Mouse (Mus musculus) stomach, embryonic 16.5 days (tissue): Measurements from ENCODE around the gene Pla2g5. TPM values are rescaled to one million over a fixed set of nuclear protein-coding genes. Genes with fewer than 3 reads are reported as not detected.
"Not testable (repeated sequence)": the region's sequence is repeated elsewhere in the genome, so short reads cannot be mapped to it uniquely, and the experiment has no call there.

Experiments
- ATAC-seq: fragments of 200-750 bp; cut with Nextera tagmentation; 2 replicates; pipeline ENCODE4 v1.8.0; 2017; ENCODE audit warnings: moderate number of reproducible peaks, moderate TSS enrichment; ENCODE audit not compliant: insufficient read depth, low FRiP score
- H3K27ac ChIP-seq: fragments of 300-500 bp; sonication (generic); 2 replicates; pipeline ENCODE4 v1.5.1; 2014; ENCODE audit warnings: low read length
- H3K27me3 ChIP-seq: fragments of 300-500 bp; sonication (generic); 2 replicates; pipeline ENCODE4 v1.6.1; 2014; ENCODE audit warnings: low read length, control low read depth, mixed read lengths; ENCODE audit not compliant: control insufficient read depth, insufficient read depth
- H3K36me3 ChIP-seq: fragments of 300-500 bp; sonication (generic); 2 replicates; pipeline ENCODE4 v1.6.1; 2014; ENCODE audit warnings: low read length; ENCODE audit not compliant: control insufficient read depth, insufficient read depth
- H3K4me1 ChIP-seq: fragments of 300-500 bp; sonication (generic); 2 replicates; pipeline ENCODE4 v1.6.1; 2014; ENCODE audit warnings: low read length, control low read depth, mixed read lengths; ENCODE audit not compliant: control insufficient read depth, insufficient read depth
- H3K4me2 ChIP-seq: fragments of 300-500 bp; sonication (generic); 2 replicates; pipeline ENCODE4 v1.6.1; 2014; ENCODE audit warnings: low read depth, low read length, mixed read lengths
- H3K4me3 ChIP-seq: fragments of 300-500 bp; sonication (generic); replicated peaks from 2 replicates; pipeline ENCODE4 v1.5.1; 2014; ENCODE audit warnings: mild to moderate bottlenecking, low read length
- H3K9ac ChIP-seq: fragments of 300-500 bp; sonication (generic); 2 replicates; pipeline ENCODE4 v1.6.1; 2014; ENCODE audit warnings: low read length
- H3K9me3 ChIP-seq: fragments of 300-500 bp; sonication (generic); replicated peaks from 2 replicates; pipeline ENCODE4 v1.6.1; 2016; ENCODE audit warnings: low read length, control low read depth; ENCODE audit not compliant: control insufficient read depth
- WGBS: fragments of 180-500 bp; shearing (Covaris S2); extraction: QIAGEN DNeasy Blood & Tissue Kit; methylation state at CpG from one replicate; pipeline ENCODE4 v1.1.7; 2014; 5-methylcytosine and 5-hydroxymethylcytosine counted together
- polyA plus RNA-seq: library from polyadenylated mRNA; unstranded; fragments of >200 nt; fragmentation: Nextera tagmentation; extraction: Ambion mirVana; gene quantifications from 2 replicates; pipeline ENCODE4 v1.2.1, GENCODE M21; 2015

Pla2g5 gene
- 0.37 and 0.45 TPM in 2 replicates for polyA plus RNA-seq

DNA sequence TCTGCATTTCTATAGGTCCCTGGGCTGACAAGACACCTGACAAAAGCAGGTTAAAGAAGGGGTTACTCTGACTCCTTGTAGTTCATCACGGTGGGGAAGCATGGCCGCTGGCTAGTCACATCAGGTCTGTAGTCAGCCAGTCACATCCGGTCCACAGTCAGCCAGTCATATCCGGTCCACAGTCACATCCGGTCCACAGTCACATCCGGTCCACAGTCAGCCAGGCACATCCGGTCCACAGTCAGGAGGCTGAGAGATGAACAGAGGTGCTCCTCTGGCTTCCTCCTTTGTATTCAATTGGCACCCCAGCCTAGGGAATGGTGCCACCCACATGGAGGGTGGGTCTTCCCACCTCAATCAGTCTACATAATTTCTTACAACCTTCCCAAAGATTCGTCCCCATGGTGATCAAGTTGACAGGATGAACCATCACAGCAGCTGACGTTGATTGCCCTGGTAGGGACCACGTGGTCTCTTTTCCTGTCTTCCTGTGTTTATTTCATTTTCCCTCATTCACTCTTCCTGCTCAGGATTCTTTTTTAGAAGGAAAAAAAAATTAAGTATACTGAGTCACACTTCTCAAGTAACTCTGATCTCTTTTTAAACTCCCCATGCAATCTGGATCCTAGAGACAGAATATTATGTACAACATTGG lies at the start of gene Pla2g5:
Gene Pla2g5 (minus strand): TSS at position 139 of the 655 bp plus-strand sequence.
- Histone ChIP-seq H3K27me3 (no peaks in the 10 kb centered on the region), H3K36me3 (no peaks in the 10 kb centered on the region), H3K4me2 (no peak within 1 kb of the TSS), H3K27ac (no peak within 1 kb of the TSS), H3K4me1 (no peaks in the 10 kb centered on the region), H3K4me3 (no peak within 1 kb of the TSS), H3K9ac (no peak within 1 kb of the TSS), H3K9me3 (no peaks in the 10 kb centered on the region)
- no peak for ATAC-seq
- 69% methylated on average over 10 of the region's 10 CpGs for WGBS

DNA sequence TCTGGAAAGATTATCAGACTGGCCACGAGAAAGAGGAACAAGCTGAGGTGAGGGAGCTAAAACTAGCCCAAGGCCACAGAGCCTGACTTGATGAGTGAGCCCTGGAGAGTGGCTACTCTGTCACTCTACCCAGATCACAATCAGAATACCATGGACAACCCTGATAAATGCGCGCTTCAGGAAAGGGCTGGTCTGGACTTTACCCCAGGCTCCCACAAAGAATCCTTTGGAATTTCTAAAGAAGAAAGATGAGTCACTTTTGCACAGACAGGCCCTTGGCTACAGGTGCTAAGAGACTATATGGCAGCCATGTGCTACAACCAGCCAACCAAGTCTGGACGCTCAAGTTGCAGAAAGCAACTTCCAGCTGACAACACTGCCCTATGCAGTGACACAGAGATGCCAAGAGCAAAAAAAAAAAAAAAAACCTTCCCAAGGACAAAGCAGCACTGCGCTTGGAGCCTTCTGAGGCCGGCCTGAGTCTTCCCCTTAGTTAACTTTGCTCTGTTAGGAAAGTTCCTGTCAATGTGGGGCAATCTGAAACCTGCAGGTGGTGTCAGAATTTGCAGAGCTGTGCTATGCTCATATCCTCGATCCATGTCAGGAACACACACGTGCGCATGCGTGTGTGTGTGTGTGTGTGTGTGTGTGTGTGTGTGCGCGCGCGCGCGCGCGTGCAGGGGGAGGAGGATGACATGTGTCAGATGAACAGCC lies 42.5 kb upstream of the Pla2g5 start:
- peaks cover 10% of the 10 kb centered on the region for H3K36me3 ChIP-seq
- H3K27ac ChIP-seq: peak overlapping the region; percentile 9; the same call in 1 of the 2 replicates
- H3K4me2 ChIP-seq: no peak overlapping the region
- no peak for ATAC-seq
- WGBS: 87% methylated on average over 18 of the region's 18 CpGs
- H3K9ac ChIP-seq: no peak overlapping the region
- H3K9me3 ChIP-seq: no peaks in the 10 kb centered on the region
- no peaks in the 10 kb centered on the region for H3K27me3 ChIP-seq
- no peak overlapping the region for H3K4me3 ChIP-seq
- H3K4me1 ChIP-seq: no peaks in the 10 kb centered on the region

DNA sequence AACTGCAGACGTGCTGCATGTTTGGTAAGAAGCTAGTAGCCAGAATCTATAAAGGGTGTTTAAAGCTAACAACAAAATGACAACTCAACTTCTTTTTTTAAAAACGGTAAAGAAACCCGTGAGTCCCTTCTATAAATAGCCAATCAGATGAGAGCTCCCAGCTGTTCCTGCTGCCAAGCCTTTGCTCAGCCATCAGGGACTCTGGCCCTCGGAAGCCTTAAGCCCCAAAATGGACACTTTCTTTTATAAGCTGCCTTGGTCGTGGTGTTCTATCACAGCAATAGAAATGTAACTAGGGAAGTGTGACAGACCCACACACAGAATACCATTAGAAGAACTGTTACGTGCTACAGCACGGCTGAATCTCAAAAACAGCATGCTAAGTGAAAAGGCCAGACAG lies 36.1 kb upstream of the Pla2g5 start:
- peaks cover 5% of the 10 kb centered on the region for H3K36me3 ChIP-seq
- 61% methylated on average over 7 of the region's 7 CpGs for WGBS
- ATAC-seq: no peak

DNA sequence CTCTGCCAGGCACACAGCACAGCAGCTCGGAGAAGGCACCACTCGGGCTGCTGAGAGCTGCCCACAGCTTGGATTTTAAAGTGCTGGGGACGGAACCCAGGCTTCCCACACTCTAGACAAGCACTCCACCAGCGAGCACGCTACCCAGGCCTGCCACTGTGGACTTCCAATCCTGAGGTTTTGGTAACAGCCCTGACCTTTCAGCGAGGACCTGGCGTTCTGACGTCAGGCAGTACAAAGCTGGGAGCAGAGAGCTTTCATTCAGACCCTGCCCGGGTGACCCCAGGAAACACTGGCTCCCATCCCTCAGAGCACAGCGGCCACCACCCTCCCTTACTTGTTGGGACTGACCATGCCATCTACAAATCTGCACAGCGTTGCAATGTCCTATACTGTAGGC lies 30.5 kb upstream of the Pla2g5 start:
- H3K9me3 ChIP-seq, ATAC-seq, H3K27ac ChIP-seq, H3K4me3 ChIP-seq, H3K36me3 ChIP-seq, H3K9ac ChIP-seq, H3K27me3 ChIP-seq, H3K4me1 ChIP-seq, H3K4me2 ChIP-seq: not testable (repeated sequence)
- 86% methylated on average over 11 of the region's 11 CpGs for WGBS

More for the DNA sequence above, 36.1 kb upstream of the Pla2g5 start:
- H3K9me3 ChIP-seq: no peaks in the 10 kb centered on the region
- no peak overlapping the region for H3K4me2 ChIP-seq
- H3K27me3 ChIP-seq: no peaks in the 10 kb centered on the region
- no peak overlapping the region for H3K4me3 ChIP-seq
- no peak overlapping the region for H3K9ac ChIP-seq
- no peak overlapping the region for H3K27ac ChIP-seq
- H3K4me1 ChIP-seq: no peaks in the 10 kb centered on the region

DNA sequence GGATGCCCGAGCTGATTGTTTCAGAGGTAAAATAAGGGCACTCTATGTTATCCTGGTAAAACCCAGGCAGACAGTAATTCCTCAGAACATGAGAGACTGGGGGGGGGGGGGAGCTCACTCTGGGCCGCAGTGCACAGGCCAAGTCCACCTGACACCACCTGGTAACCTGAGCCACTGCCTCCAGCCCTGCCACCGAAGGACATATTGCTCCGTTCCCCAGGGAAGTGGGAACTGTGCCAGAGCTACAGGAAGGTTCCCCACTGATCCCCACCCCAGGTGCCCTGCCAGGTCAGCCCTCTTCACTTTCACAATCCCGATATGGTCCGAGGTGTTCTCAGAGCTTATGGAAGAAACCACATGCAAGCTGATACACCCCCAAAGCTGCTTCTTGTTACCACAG lies 29.4 kb upstream of the Pla2g5 start:
- H3K4me2 ChIP-seq: no peak overlapping the region
- H3K9ac ChIP-seq: no peak overlapping the region
- WGBS: 81% methylated on average over 6 of the region's 6 CpGs
- no peaks in the 10 kb centered on the region for H3K9me3 ChIP-seq
- no peaks in the 10 kb centered on the region for H3K27me3 ChIP-seq
- peaks cover 5% of the 10 kb centered on the region; the same call in 1 of the 2 replicates for H3K36me3 ChIP-seq
- H3K27ac ChIP-seq: no peak overlapping the region
- no peak overlapping the region for H3K4me3 ChIP-seq
- peak; percentile 73; the same call in 1 of the 2 replicates for ATAC-seq
- H3K4me1 ChIP-seq: no peaks in the 10 kb centered on the region

DNA sequence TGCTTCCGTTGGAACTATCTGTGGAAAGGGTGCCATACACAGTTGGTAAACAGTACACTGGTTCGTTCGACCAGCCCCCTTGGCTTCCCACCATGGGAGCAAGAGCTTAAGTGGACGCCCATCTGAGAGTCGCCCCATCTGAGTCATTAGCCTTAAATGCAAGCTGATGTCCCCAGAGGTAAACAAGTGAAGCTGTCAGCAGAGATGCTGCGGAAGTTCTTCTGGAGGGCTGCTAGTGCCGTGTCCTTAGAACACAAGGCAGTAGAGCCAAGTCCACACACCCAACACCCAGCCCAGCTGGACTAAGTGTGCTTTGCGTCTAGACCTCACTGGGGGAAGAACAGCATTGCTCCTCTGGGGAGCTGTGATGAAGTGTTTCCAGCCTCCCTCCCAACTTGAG lies 26.4 kb upstream of the Pla2g5 start:
- H3K9ac ChIP-seq: no peak overlapping the region
- H3K4me3 ChIP-seq: no peak overlapping the region
- no peak for ATAC-seq
- H3K9me3 ChIP-seq: no peaks in the 10 kb centered on the region
- H3K4me1 ChIP-seq: no peaks in the 10 kb centered on the region
- WGBS: 66% methylated on average over 8 of the region's 8 CpGs
- H3K4me2 ChIP-seq: no peak overlapping the region
- H3K27ac ChIP-seq: no peak overlapping the region
- H3K27me3 ChIP-seq: no peaks in the 10 kb centered on the region
- H3K36me3 ChIP-seq: no peaks in the 10 kb centered on the region

DNA sequence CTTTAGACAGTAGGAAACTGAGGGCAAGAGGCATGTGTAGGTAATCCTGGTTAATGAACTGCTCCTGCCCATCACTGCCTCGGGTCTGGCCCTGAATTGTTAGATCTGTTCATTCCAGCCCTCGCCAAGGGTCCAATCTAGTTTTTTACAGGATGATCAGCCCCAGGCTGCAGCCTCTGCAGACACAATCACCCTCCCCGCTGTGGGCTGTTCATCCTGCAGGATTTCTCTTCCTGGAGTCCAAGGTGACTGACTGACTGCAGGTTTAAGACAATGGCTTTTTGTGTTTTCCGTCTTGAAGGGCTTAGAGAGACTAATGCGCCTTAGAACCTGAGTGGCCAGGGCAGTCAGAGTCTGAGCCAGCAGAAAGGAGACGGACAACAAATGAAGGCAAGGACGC lies 25.9 kb upstream of the Pla2g5 start:
- WGBS: 54% methylated on average over 7 of the region's 7 CpGs
- H3K27me3 ChIP-seq: no peaks in the 10 kb centered on the region
- no peak for ATAC-seq

DNA sequence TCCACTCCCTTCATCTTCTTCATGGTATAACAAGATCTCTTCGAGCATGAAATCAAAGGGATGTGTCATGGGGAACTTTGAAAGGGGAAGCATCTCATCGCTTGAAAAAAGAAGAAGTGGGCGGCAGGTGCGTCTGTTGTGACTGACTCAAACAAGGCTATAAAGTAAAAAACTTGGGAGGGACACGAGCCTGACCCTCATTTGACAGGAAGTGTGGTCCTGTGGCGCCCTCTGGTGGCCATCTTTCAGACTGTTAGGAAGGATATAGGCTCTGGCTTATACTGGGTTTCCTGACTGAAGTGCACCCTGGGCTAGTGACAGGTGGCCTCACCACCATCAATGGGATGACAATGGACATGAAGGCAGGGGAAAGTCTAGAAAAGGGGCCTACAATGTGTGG lies 21.0 kb upstream of the Pla2g5 start:
- WGBS: 19% methylated on average over 6 of the region's 6 CpGs
- Histone ChIP-seq H3K27me3 (no peaks in the 10 kb centered on the region), H3K27ac (no peak overlapping the region)

More for the DNA sequence above, 25.9 kb upstream of the Pla2g5 start:
- no peak overlapping the region for H3K27ac ChIP-seq
- no peaks in the 10 kb centered on the region for H3K36me3 ChIP-seq
- H3K4me3 ChIP-seq: no peak overlapping the region
- H3K4me2 ChIP-seq: no peak overlapping the region
- H3K4me1 ChIP-seq: no peaks in the 10 kb centered on the region
- H3K9me3 ChIP-seq: no peaks in the 10 kb centered on the region
- H3K9ac ChIP-seq: 0 out of 2 replicates have a peak overlapping the region, but pooled peaks have one; percentile 2

DNA sequence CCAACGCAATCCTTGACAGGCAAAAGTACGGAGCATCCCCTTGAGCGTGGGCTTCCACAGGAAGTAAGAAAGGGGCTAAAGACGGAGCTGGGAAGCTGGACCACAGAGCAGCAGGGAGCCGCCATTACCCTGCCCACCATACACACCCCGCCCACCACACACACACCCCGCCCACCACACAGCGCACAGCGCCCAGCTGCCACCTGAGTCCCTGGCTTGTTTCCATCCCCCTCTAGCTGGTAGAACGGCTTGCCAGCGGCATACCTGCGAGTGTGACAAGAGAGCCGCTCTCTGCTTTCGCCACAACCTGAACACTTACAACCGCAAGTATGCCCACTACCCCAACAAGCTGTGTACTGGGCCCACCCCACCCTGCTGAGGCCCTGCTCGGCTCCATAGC lies 18.9 kb upstream of the Pla2g5 start:
- Histone ChIP-seq H3K4me2 (peak overlapping the region; percentile 30; the same call in 1 of the 2 replicates), H3K27ac (no peak overlapping the region), H3K27me3 (no peaks in the 10 kb centered on the region), H3K9ac (peak overlapping the region; percentile 47; the same call in 1 of the 2 replicates), H3K4me3 (no peak overlapping the region), H3K9me3 (no peaks in the 10 kb centered on the region), H3K36me3 (no peaks in the 10 kb centered on the region), H3K4me1 (peaks cover 5% of the 10 kb centered on the region; the same call in 1 of the 2 replicates)
- ATAC-seq: peak; percentile 44; the same call in 1 of the 2 replicates
- 12% methylated on average over 16 of the region's 16 CpGs for WGBS

More for the DNA sequence above, 21.0 kb upstream of the Pla2g5 start:
- Histone ChIP-seq H3K9me3 (no peaks in the 10 kb centered on the region), H3K4me1 (peaks cover 2% of the 10 kb centered on the region; the same call in 1 of the 2 replicates), H3K36me3 (no peaks in the 10 kb centered on the region), H3K4me2 (no peak overlapping the region), H3K4me3 (no peak overlapping the region), H3K9ac (no peak overlapping the region)
- no peak for ATAC-seq
